Mouse (Mus musculus): ENCODE measurements around the gene Gtf2i.

GRCm38 (mm10) chr5:134328482-134329001 is 14.0 kb upstream of the Gtf2i start:
- no peak for TF ChIP-seq USF1 (IDR thresholded peaks at IDR 0.05; ENCODE audit: low read depth)
- TF ChIP-seq E2F4 (IDR thresholded peaks at IDR 0.05; ENCODE audit: insufficient read depth) = no peak
- no peak for TF ChIP-seq POLR2A (IDR thresholded peaks at IDR 0.05; ENCODE audit: insufficient read length, low read depth)
- no peak for TF ChIP-seq MAX (IDR thresholded peaks at IDR 0.05; ENCODE audit: low read depth)
- TF ChIP-seq CEBPB (IDR thresholded peaks at IDR 0.05; ENCODE audit: insufficient read depth, poor library complexity, severe bottlenecking) = no peak
- TF ChIP-seq MYOD1 (IDR thresholded peaks at IDR 0.05; ENCODE audit: control insufficient read depth in 1 of 3, insufficient read length in 2 of 3, low read depth in 2 of 3) = no peak
- no peak for TF ChIP-seq TCF12 (IDR thresholded peaks at IDR 0.05; ENCODE audit: insufficient read depth, poor library complexity, severe bottlenecking)
- TF ChIP-seq MYOG (IDR thresholded peaks at IDR 0.05; ENCODE audit: control insufficient read depth in 1 of 3, insufficient read depth in 1 of 3, insufficient read length in 2 of 3, low read depth in 2 of 3) = no peak
- TF ChIP-seq POLR2AphosphoS2 (IDR thresholded peaks at IDR 0.05; ENCODE audit: insufficient read length, low read depth) = no peak
- TF ChIP-seq REST (IDR thresholded peaks at IDR 0.05; ENCODE audit: insufficient read depth, insufficient read length) = no peak
- no peak for TF ChIP-seq SRF (IDR thresholded peaks at IDR 0.05; ENCODE audit: control insufficient read depth, insufficient read length, low read depth)
- no peak for TF ChIP-seq TCF3 (IDR thresholded peaks at IDR 0.05; ENCODE audit: insufficient read length, low read depth)
